Mouse (Mus musculus): Measurements from ENCODE around the gene Eef1akmt2.

DNA sequence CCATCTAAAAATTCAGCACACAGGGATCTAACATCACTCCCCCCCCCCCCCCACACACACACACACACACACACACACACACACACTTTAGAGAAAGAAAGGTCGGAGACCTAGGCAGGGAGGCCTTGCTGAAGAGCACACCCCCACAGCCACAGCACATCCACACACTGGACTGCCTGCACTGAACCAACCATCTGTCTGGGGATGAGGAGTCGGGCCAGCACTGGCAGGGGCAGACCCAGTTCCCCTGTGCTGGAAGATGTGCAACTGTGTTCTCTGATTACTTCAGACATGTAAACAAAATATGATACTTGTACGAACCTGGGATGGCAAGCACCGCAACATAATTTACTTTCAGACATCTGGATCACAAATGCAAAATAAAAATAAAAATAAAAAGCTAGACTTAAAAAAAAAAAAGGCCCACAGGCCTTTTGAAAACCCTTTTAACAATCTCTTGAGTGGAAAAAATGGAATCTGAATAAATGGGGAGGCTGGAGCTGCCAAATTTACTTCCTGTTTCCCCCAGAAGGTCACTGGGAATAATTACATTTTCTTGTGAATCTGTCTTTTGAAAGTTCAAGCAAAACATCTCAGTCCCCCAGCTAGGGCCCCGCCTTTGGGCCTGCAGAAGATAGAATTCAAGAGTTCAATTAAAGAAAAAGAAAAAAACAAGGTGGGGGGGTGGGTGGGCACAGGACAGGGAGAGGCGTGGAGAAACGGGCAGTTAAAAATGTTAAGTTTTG, 44.2 kb downstream of the Eef1akmt2 start:
- no peak for TF ChIP-seq CTCF (IDR thresholded peaks at IDR 0.05; ENCODE audit: borderline replicate concordance, insufficient read depth, low read length)
- TF ChIP-seq POLR2A (IDR thresholded peaks at IDR 0.05; ENCODE audit: low read depth, low read length): no peak
